Mouse (Mus musculus) gastrocnemius, postnatal 4 days (tissue): Measurements from ENCODE around the gene Tigd4. TPM values are rescaled to one million over a fixed set of nuclear protein-coding genes. Genes with fewer than 3 reads are reported as not detected.

Experiments used
- total RNA-seq, 2 experiments: library from RNA; stranded (reverse); gene quantifications; 2 replicates each; pipeline ENCODE4 v1.2.3; 2021

Gene Tigd4
- total RNA-seq, 2 experiments from 2014 or later, result 15.5 to 19.9 TPM

Other genes starting within 250 kb of the Tigd4 start
- 1 to 10 TPM; 3.3 to 4.5 TPM for gene Fhdc1, start 113.1 kb upstream of the Tigd4 start, total RNA-seq
- 10 to 100 TPM; 32.3 to 40.5 TPM for gene Arfip1, start 10.9 kb upstream of the Tigd4 start, total RNA-seq
- gene Tmem154, start 72.6 kb downstream of the Tigd4 start, total RNA-seq, result 1 to 10 TPM; 2.0 TPM
- 10 to 100 TPM; 41.8 to 49.6 TPM for gene Fbxw7, start 221.7 kb downstream of the Tigd4 start, total RNA-seq